Mouse (Mus musculus) left cerebral cortex, postnatal 14 days (tissue): ENCODE data around the gene Slc30a4. TPM values are rescaled to one million over a fixed set of nuclear protein-coding genes. Genes with fewer than 3 reads are reported as not detected.

Experiments
- DNase-seq, 2 experiments: peaks; one replicate each; pipeline ENCODE4 v3.0.0; 2021 to 2022; ENCODE audit warnings: low spot score in 2 of 2, mixed read lengths in 1 of 2
- intact Hi-C: fragments of 180-260 bp; cut with DNase I; formaldehyde crosslinking; loops from one replicate; pipeline ENCODE4 v1.15.1; 2025
- long read RNA-seq, 2 experiments: library from polyadenylated mRNA; stranded (forward); transcript quantifications; one replicate each; pipeline ENCODE4 v2.0.0; 2021
- total RNA-seq, 2 experiments: library from RNA; stranded (reverse); gene quantifications; 2 replicates each; pipeline ENCODE4 v1.2.3; 2021

The Slc30a4 gene
- total RNA-seq, result 10 to 100 TPM; 38.0 to 40.9 TPM
- long read RNA-seq, experiment 1, full-length matches to known transcripts, result 24 of 32 reads
- long read RNA-seq, experiment 1, partial matches to known transcripts, result 0 of 32 reads
- long read RNA-seq, experiment 1, other reads (novel, unspliced or antisense), result 8 of 32 reads
- long read RNA-seq, experiment 2, full-length matches to known transcripts, result 15 of 21 reads
- long read RNA-seq, experiment 2, partial matches to known transcripts, result 0 of 21 reads
- long read RNA-seq, experiment 2, other reads (novel, unspliced or antisense), result 6 of 21 reads

DNA sequence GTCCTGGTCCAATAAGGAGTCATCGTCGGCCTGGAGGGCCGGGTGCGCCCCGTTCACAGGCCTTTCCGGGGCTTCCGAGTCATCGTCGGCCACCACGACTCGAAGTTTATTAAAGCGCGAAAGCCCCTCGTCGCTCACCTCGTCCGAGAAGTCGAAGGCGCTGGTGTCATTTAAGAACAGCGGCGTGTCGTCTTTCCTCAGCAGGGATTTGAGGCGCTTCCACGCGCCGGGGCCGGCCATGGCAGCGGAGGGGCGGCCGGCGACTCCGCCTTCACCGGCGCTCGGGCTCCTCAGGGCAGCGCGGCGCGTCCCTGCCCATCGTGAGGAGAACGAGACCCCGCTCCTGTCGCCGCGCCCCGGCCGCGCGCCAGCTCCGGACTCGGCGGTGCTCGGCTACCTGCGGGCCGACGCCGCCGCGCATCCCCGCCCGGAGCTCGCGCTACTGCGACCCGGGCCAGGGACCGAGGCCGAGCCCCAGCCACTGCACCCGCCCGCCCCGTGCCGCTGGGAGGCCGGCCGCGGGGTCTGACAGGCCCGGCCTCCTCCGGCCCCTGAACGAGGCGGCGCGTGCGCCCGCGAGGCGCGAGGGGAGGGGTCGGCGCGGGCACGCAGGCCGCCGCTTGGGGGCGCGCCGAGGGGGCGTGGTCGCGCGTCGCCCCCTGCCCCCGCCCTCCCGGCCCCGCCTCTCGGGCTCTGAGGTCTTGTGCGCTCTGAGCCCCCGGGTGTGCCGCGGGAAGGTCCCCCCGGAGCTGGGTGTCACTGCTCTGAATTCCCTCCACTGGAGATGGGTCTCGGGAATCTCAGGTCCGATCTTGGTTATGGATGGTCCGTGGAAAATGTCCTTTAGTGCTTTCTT, at the start of gene Slc30a4:
Gene Slc30a4, minus strand, starts transcription at position 483 of the 856 bp plus-strand sequence.
- intact Hi-C loops, result loop anchor here (1.0 kb wide), 1 partner anchor 36 kb away; the partner anchor contains the start of gene Bloc1s6
- DNase-seq, result peak; percentile 72 to 75

DNA sequence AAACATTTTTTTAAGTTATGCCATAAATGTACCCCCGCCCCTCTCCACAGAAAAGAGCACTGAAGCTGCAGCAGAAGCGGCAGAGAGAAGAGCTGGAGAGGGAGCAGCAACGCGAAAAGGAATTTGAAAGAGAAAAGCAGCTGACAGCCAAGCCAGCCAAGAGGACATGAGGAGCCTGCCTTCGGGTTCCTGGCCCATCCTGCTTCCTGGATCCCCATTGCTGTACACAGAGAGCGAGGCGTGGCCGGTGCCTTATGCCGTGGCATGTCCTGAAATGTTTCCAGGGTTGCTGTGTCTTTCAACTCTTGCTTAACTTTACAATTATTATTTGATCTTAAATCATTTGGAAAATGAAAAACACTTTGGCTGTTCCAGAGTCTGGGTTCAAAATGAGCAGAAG, 44.0 kb upstream of the Slc30a4 start:
- intact Hi-C loops, result no loop called here
- no peak for DNase-seq

DNA sequence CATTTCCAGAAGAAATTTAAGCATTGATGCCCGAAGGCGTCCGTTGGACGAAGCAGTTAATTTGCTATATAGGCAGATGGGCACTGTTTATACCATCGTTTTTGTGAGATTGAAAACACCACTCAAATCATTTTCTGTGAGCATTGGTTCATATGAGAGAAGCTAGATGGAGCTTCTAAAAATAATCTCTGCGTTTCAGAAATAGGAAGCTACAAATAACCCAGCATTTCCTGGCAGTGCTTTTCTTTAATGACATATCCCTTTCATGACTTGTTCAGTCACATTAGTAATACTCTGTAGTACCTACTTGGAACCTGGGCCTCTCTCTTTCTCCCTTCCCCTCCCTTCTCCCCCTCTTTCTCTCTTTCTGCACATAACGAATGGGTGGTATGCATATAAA, 36.6 kb upstream of the Slc30a4 start:
- intact Hi-C loops, result no loop called here

DNA sequence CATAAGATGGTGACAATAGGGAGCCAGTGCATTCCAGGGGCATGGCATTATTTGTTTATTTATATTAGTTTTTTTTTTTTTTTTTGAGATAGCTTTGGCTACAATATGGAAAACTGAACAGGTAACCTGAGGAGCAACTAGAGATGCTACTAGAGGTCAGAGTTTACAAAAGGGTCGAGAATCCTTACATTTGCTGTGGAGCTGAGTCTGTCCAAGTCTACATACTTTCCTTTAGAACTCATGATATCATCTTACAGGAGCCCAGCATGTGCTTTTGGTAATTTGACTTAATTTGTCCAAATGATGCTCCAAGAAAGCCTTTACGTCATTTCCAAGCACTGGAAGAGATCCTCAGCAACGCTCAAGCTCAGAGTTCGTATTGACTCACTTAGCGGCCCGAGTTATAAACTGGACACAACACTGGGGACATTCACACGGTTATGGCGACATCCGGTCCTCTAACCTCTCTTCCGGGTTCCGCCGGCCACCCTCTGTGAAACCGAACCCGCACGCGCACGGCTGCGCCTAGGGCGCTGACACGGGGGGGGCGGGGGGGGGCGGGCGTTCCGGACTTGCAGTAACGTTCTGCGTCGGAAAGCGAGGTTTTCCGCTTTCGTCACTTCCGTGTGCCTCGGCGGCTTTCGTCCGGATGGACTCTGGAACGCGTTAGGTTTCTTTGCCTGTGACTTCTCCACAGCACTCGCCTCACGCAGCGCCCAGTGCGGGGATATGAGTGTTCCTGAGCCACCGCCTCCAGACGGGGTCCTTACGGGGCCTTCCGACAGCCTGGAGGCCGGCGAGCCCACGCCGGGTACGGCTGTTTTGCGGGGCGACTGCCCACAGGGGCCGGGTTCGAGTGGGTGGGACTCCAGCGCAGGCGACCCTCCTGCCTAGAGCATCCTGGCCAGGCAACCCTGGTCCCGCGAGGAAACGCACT, 35.7 kb upstream of the Slc30a4 start, which contains the start of gene Bloc1s6:
Gene Bloc1s6, plus strand, starts transcription at position 610 of the 937 bp plus-strand sequence.
- peak; percentile 94 to 96 for DNase-seq
- intact Hi-C loops, result loop anchor here (1.0 kb wide), 1 partner anchor 36 kb away; the partner anchor contains the start of gene Slc30a4

More for the DNA sequence above, 36.6 kb upstream of the Slc30a4 start:
- peak in 1 of 2 experiments; percentile 53 for DNase-seq

DNA sequence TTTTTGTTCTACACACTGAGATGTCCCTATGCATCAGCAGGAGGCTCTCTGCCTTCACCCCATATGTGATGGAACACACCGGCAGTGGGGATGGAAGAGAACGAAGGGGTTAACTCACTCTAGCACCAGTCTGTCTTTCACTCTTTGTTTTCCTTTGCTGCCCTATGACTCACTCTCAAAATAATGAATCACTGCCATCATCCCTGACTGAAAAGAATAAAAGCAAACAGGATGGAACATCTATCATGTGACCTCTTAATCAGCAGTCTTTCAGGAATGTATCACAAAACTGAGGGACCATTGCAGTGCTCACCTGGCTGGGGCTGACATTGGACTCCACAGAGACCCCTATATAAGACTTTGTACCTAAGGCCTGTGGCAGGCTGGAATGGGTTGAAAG, 29.0 kb upstream of the Slc30a4 start:
- DNase-seq, result no peak
- intact Hi-C loops, result no loop called here

DNA sequence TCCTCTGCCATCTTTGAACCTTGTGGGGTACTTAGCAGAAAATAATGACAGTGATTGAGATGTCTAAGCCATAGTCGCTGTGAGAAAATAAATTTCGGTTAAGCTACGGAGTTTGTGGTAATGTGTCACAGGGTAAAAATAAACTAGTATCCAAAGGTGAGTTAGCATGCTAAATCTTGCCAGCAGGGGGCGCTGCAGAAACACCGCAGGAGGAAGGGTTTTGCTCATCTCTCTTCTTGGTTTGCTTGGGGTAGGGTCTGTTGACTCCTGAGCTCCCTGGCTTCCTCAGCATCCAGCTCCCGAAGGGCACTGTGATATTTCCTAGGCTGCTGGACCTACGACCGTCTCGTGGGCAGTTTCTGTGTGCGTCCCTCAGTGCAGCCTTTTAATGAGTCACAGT, 23.1 kb upstream of the Slc30a4 start:
- intact Hi-C loops, result no loop called here
- DNase-seq, result no peak

DNA sequence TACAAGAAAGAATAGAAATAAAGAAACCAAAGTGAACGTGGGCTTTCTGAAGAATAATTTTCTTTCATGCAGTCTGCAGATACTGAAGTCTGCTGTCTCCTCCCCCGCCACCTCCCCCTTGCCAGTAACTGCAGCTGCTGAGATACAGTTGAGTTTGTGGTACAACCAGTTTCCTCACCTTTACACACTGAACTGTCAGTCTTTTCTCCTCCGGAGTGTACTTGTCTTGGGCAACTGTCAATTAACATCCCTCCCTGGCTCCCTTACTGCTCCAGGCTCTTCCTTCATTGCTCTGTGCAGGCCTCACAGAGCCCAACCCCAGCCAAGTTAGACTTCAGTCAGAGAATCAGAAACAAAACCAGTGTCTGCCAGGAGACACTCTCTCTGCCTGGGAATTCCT, 18.1 kb upstream of the Slc30a4 start:
- intact Hi-C loops, result no loop called here
- no peak for DNase-seq

DNA sequence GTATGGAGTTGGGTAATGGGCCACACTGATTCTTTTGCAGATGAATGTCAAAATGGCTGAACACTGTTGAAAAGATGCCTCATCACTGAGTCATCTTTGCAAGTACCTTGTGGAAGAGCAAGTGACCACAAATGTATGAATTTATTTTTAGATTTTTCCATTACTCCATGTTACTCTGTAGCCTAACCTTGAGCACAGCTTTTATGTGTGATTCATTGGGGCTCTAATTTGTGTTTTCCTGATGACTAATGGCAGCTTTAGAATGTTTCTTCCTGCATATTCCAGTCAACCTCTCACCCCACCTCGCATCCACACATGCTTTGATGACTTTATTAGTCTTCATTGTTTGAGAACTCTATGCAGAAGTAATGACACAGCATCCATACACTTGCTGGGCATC, 16.8 kb upstream of the Slc30a4 start:
- DNase-seq, result no peak
- intact Hi-C loops, result no loop called here

DNA sequence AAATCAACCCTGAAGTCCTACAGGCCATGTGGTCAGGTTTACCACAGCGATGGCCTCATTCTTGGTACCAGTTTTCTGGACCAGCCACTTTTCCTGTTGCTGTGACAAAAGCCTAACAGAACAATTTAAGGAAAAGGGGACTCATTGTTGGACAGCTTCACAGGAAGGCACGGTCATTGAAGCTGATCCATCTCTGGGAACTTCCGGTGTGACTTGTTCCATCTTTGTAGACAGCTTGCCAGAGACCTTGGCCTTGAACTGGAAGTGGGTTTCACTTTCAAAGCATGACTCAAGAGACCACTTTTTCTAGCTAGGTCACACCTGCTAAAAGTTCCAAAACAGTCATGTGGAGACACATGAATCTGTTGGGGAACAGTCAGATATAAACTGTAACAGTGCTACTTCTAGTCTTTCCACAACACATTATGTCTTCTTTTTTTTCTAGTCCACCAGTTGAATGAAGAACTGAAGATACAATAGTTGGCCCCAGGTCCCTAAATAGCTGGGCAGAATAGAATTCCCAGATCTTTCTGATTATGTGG, 13.9 kb upstream of the Slc30a4 start:
- DNase-seq, result no peak
- intact Hi-C loops, result no loop called here

DNA sequence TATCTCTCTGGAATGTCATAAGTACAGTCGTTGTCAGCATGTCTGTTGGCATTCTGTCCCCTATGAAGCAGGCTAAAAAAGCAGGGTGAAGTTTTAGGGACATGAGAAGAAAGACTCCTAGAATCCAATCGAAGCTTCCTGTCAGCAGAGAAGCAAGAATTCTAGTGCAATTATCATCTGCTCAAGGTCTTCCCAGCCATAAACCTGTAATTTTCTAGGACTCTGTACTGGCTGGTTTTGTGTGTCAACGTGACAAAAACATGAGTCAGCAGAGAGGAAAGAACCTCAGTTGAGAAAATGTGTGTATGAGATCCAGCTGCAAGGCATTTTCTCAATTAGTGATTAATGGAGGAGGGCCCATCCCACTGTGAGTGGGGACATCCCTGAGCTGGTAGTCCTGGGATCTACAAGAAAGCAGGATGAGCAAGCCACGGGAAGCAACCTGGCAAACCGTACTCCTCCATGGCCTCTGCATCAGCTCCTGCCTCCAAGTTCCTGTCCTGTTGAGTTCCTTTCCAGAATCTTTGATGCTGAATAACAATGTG, 12.8 kb upstream of the Slc30a4 start:
- DNase-seq, result no peak
- intact Hi-C loops, result no loop called here

DNA sequence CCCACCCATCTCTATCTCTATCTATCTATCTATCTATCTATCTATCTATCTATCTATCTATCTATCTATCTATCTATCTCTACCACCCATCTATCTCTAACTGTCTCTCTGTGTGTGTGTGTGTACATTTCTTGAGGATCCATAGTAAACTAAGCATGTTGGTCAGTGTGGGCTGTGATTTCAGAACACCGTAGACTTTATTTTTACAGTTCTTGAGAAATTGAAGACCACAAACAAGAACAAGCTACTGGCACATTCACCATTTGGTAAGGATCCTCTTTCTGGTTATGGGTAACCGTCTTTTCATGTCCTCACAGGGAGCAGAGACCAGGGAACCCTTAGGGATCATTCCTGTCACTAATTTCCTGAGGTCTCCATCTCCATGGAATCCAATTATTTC, 10.4 kb upstream of the Slc30a4 start:
- no peak for DNase-seq
- intact Hi-C loops, result no loop called here

DNA sequence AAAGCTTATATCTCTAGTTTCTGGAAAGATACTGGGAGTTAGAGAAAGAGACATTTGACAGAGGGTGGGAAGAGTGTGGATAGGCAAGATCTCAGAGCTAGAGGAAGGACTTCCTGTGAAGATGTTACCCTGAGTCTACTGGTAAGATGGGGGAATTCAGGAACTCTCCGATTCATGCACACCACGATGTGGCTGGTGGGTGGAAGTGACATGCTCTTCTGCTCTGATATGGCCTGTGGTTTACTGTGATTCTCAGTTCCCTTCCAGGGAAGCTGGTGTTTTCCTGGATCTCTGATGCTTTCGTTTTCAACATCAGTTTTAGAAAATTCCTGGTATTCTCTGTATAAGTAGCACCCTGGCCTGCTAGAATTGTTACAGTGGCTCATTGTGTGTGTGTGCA, 9.4 kb upstream of the Slc30a4 start:
- intact Hi-C loops, result no loop called here

DNA sequence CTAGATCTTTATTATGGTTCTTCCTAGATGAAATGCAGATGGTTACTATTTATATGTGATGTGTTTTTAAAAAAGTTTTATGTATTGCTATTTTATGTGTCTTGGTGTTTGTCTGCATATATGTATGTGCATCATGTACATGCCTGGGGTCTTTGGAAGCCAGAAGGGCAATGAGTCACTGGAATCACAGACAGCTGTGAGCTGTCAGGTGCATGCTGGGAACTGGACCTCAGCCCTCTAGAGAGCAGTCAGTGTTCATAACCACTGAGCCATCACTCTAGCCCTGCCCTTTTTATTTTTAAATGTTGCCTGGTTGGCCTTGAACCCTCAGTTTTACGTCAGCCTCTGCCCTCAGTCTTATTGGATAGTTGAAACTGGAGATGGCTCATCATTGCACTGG, 6.7 kb upstream of the Slc30a4 start:
- intact Hi-C loops, result no loop called here
- DNase-seq, result no peak

More for the DNA sequence above, 9.4 kb upstream of the Slc30a4 start:
- no peak for DNase-seq

DNA sequence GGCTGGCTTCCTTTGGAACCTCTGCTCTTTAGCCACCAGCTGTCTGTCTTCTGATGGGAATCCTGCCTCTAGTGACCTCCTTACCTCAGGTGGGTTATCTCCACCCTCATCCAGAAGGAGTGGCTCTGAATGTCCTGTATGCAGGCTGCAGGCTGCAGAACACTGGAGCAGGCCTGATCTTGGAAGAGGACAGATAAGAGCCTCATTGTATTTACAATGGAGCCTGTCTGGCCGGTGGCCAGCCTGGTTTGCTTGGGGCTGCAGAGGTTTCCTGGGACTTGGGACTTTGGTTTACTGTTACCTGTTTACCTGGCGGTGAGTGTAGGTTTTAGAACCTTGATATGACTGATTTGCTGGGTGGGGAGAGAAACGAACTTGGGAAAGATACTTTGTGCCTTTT, 5.6 kb upstream of the Slc30a4 start:
- intact Hi-C loops, result no loop called here
- no peak for DNase-seq

DNA sequence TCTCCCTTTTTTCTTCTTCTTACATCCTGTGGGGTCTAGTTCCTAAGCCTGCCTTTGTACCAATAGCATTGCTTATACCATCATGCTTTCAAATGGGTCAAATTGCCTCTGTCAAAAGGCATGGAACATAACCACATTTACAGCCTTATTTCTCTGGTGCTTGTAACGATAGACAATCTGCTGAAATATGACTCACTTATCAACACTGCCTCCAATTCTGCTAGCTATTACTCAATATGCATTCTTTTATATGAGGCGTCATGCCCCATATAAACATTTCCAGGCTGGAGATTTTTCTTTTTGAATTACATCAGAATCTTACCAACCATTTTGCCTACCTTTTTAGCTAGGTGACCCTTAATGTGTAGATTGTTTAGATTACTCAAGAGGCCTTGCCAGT, 2.1 kb upstream of the Slc30a4 start:
- DNase-seq, result no peak
- intact Hi-C loops, result no loop called here

DNA sequence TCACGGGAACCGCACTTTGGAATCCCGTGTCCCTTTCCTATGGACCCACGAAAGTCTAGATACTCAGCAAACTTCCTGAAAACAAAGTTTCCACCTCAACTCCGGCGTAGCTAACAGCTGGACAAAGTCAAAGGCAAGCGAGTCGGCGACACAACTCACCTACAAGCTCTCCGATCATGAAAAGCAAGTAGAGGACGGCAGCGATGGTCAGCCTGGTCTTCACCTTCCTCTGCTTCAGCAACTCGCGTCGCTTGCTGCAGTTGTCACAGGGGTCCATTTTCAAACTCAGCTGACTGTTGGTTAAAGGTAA, 637 bp downstream of the Slc30a4 start:
- intact Hi-C loops, result loop anchor here (1.0 kb wide), 1 partner anchor 36 kb away; the partner anchor contains the start of gene Bloc1s6
- DNase-seq, result no peak

DNA sequence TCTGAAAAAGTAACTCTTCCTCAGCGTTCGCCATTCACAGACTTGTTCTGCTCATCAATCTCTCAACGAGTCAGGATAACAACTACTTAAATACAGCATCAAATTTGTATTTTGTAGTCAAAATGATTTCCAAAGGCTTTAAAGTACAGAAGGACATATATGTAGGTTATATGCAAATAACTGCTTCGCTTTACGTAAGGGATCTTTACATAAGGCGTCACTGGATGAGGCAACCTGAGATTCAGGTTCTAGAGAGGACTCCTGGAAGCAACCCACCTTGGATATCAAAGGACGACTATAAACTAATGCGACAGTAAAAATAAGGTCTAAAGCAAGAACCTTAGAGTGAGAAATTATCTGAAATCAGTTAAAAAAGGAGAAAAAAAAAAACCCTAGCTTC, 1.5 kb downstream of the Slc30a4 start:
- no peak for DNase-seq
- intact Hi-C loops, result no loop called here

DNA sequence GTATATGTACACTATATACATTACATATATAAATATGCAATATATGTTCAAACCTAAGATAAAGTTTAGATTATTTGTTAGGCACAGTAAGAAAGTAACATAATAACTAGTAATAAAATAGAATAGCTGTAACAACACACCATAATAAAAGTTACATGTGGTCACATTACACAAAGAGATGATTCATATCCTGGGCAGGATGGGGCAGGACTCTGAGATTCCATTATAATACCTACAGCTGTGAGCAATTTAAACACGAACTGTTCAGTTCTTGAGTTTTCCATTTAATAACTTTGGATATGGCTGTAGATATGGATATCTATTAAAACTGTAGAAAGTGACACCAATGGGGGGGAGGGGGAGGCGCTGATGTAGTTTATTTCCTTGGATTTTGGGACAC, 4.9 kb downstream of the Slc30a4 start:
- intact Hi-C loops, result no loop called here
- DNase-seq, result no peak

DNA sequence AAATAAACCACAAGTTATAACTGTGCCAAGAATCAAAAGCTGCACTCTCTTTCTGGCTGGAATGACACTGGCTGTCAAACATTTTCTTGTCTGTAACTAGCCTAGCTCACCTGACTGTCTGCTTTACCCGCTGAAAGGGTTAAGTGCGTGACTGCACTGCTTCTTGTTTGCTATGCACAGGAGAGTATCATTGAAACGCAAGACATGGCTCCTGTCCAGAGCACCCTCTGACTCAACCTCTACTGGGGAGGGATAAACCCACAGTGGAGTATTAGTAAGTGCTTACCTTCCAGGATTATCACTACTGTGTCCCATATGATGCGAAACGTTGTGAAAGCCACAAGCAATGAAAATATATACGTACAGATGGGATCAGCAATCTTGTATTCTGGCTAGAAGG, 15.8 kb downstream of the Slc30a4 start:
- intact Hi-C loops, result no loop called here
- DNase-seq, result no peak
